Mouse (Mus musculus) megakaryocyte, embryonic 14.5 days (primary cell): ENCODE measurements around the gene Aunip. TPM values are rescaled to one million over a fixed set of nuclear protein-coding genes. Genes with fewer than 3 reads are reported as not detected.

ENCODE experiments used
- H3K27me3 ChIP-seq: replicated peaks from 2 replicates; pipeline ENCODE3; 2012; ENCODE audit warnings: inconsistent platforms
- H3K36me3 ChIP-seq: replicated peaks from 2 replicates; pipeline ENCODE3; 2012; ENCODE audit warnings: low read length, inconsistent platforms, mixed read lengths
- H3K4me1 ChIP-seq: 2 replicates; pipeline ENCODE4 v1.6.1; 2012; ENCODE audit warnings: inconsistent platforms
- H3K4me3 ChIP-seq: replicated peaks from 2 replicates; pipeline ENCODE3; 2012; ENCODE audit warnings: moderate library complexity, mild to moderate bottlenecking, inconsistent platforms
- H3K9me3 ChIP-seq: 2 replicates; pipeline ENCODE4 v1.6.1; 2012; ENCODE audit warnings: inconsistent platforms
- FLI1 ChIP-seq: IDR thresholded peaks from 2 replicates; pipeline ENCODE4 v1.6.1; 2012; ENCODE audit warnings: low read length, inconsistent platforms, mixed read lengths
- GATA1 ChIP-seq: IDR thresholded peaks from 3 replicates; pipeline ENCODE4 v1.6.1; 2012; ENCODE audit warnings: mixed read lengths, low read length, inconsistent platforms, borderline replicate concordance
- polyA plus RNA-seq: library from polyadenylated mRNA; stranded (reverse); fragments of >175 nt; gene quantifications from 2 replicates; pipeline ENCODE4 v1.2.3, GENCODE M21; 2012; ENCODE audit warnings: low replicate concordance; ENCODE audit not compliant: insufficient read depth

Gene Aunip
- polyA plus RNA-seq, 1 experiment, result 0.54 TPM

DNA sequence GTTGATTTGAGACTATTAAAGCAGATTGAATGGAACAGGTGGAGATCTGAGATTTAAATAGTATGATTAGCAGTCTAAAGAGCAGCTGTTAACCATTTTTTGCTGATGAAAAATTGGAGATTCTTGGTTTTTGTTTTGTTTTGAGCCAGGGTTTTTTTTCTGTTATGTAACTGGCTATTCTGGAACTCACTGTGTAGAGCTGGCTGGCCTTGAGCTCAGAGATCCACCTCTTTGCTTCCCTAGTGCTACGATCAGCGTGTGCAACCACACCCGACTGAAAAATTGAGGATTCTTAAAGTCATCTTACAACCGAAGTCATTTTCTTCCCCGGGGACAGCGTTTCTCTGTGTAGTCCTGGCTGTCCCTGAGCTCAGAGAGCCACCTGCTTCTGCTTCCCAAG, 931 bp downstream of the Aunip start:
- TF ChIP-seq GATA1 (no peak), FLI1 (no peak)
- Histone ChIP-seq H3K36me3 (peaks cover 32% of the 10 kb centered on the region), H3K9me3 (peaks cover 15% of the 10 kb centered on the region; the same call in 1 of the 2 replicates), H3K4me3 (peak overlapping the region; percentile 96), H3K4me1 (peaks cover 52% of the 10 kb centered on the region), H3K27me3 (no peaks in the 10 kb centered on the region)

DNA sequence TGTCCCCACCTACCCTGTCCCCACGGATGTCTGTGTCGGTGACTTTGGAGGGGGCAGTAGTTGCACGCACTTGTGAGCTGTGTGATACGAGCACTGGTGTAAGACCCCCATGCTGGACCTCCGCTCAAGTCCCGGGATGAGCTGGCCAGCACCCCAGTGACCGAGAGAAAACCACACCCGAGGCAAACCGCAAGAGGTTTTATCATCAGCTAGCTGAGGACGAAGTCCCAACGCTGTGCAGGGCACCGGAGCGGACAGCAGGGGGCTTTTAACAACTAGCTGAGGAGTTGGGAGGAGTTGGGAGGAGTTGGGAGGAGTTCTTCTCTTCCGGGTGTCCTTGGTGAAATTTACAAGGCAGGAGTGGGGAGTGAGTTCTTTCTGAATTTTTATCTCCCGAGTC, 2.0 kb downstream of the Aunip start:
- no peak overlapping the region for H3K4me3 ChIP-seq
- no peak for TF ChIP-seq GATA1
- no peak for TF ChIP-seq FLI1

DNA sequence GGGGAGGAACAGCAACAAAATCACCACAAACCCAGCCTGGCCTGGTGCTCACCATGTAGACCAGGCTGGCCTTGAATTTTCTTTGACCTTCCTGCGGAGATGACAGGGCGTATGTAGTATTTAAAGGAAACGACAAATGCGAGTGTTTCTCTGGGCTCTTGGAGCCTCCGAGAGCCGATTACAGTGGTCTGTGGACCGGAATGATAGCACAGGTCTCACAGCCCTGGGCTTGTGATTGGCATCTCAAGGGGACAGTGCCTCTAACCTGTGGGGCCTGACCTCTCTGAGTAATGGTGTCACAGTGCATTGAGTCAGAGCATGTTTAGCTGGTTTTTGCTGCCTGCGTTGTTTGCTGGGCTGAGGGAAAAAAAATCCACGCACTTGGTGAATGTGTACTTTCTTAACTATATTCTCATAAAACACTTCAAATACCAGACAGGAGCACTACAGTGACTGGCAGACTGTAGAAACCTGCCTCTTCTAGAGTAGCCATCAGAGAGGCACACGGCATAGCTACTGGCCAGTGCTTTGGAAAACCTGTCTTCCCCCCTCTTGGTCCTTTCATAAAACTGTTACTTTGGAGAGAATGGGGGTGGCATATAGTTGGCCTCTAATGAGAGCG, 3.6 kb downstream of the Aunip start:
- Histone ChIP-seq H3K4me1 (peaks cover 49% of the 10 kb centered on the region), H3K36me3 (peaks cover 15% of the 10 kb centered on the region), H3K27me3 (no peaks in the 10 kb centered on the region), H3K9me3 (no peaks in the 10 kb centered on the region), H3K4me3 (no peak overlapping the region)
- TF ChIP-seq GATA1 (no peak), FLI1 (no peak)

More for the DNA sequence above, 2.0 kb downstream of the Aunip start:
- Histone ChIP-seq H3K9me3 (peaks cover 7% of the 10 kb centered on the region; the same call in 1 of the 2 replicates), H3K27me3 (no peaks in the 10 kb centered on the region), H3K36me3 (peaks cover 23% of the 10 kb centered on the region), H3K4me1 (peaks cover 52% of the 10 kb centered on the region)

DNA sequence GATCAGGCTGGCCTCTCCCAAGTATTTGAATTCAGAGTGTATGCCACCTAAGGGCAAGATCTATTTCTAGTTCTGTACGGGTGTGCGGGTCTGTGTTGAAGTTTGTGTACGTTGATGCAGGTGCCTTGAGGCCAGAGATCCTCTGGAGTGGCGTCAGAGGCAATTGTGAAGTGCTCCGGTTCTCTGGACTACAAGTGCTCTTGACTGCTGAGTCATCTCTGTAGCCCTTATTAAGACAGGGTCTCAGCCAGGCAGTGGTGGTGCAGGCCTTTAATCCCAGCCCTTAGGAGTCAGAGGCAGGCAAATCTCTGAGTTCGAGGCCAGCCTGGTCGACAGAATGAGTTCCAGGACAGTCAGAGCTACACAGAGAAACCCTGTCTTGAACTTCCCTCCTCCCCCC, 4.8 kb downstream of the Aunip start:
- H3K9me3 ChIP-seq, result no peaks in the 10 kb centered on the region
- peaks cover 49% of the 10 kb centered on the region for H3K4me1 ChIP-seq
- H3K36me3 ChIP-seq, result peaks cover 21% of the 10 kb centered on the region
- H3K4me3 ChIP-seq, result no peak overlapping the region
- TF ChIP-seq GATA1, result no peak
- no peak for TF ChIP-seq FLI1
- H3K27me3 ChIP-seq, result no peaks in the 10 kb centered on the region

DNA sequence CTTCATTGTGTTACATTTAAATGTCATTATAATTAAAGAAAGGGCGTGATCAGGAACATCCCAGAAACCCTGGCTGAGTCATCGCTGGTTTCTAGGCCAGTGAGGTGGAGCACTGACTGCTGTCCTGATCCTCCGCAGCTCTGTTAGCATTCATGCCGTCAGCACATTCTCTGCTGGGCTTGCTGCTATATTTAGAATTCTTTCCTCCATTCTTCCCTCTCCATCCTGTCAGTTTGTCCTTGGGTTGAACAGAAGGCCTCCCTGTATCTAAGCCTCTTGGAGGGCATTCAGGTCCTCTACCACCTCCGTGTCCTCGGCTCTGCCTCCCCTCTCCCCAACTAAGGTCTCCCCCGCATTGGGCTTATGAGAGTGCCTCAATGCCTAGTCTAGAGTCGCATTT, 6.2 kb downstream of the Aunip start:
- Histone ChIP-seq H3K4me1 (peaks cover 39% of the 10 kb centered on the region), H3K27me3 (no peaks in the 10 kb centered on the region), H3K9me3 (no peaks in the 10 kb centered on the region), H3K36me3 (peaks cover 30% of the 10 kb centered on the region), H3K4me3 (no peak overlapping the region)
- TF ChIP-seq FLI1 (no peak), GATA1 (no peak)

DNA sequence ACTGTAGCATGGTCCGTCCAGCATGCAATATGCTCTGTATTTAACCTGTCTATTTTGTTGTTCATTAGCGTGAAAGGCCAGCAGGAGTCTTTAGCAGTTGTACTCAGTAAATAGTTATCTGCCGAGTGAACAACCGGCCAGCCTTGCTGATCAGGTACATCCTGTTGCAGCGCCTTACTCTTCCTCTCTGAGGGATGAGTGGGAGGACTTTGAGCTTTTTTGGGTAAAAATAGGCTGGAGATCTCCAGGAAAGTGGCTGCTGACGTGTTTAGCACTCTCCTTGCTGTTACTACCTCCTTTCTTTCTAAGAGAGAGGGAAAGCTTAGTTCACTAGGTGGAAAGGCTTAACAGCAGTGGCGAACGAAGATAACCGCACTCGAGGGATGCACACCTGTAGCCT, 6.9 kb downstream of the Aunip start:
- Histone ChIP-seq H3K4me3 (no peak overlapping the region), H3K9me3 (no peaks in the 10 kb centered on the region), H3K36me3 (peaks cover 33% of the 10 kb centered on the region), H3K27me3 (no peaks in the 10 kb centered on the region), H3K4me1 (peaks cover 39% of the 10 kb centered on the region)
- TF ChIP-seq FLI1 (no peak), GATA1 (no peak)

DNA sequence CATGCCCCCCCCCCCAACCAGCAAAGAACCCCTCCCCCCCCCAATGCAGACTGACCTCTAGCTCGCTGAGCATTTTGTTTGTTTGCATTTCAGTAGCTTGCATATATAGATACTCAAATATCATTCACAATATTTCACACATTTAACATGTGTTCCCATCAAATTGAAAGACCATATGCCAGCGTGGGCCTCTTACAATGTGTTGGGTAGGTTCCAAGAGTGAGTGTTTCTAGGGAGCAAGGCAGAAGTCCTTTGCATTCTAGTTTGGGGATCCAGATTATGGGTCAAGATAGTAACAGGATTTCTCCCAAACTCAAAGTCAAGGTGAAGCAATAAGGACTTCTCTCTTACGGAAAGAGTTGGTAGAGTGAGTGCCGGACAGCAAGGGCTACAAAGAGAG, 7.7 kb downstream of the Aunip start:
- no peaks in the 10 kb centered on the region for H3K27me3 ChIP-seq
- TF ChIP-seq GATA1 (no peak), FLI1 (no peak)
- H3K36me3 ChIP-seq, result peaks cover 41% of the 10 kb centered on the region
- H3K4me3 ChIP-seq, result no peak overlapping the region
- H3K4me1 ChIP-seq, result peaks cover 44% of the 10 kb centered on the region
- no peaks in the 10 kb centered on the region for H3K9me3 ChIP-seq

DNA sequence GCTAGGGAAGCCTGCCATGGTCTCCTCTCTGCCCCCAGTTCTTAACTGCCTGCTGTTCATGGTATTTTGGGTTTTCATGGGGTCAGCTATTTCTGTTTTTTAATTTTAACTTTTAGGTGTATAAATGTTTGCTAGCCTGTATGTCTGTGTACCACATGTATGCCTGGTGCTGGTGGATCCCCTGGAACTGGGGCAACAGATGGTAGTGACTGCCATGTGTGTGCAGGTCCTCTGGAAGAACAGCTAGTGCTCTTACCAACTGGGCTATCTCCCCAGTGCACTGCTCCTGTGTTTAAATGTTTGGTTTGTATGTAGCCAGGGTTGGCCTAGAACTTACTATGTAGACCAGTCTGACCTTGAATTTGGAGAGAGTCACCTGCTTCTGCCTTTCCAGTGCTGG, 8.5 kb downstream of the Aunip start:
- Histone ChIP-seq H3K4me1 (peaks cover 43% of the 10 kb centered on the region), H3K36me3 (peaks cover 44% of the 10 kb centered on the region)

DNA sequence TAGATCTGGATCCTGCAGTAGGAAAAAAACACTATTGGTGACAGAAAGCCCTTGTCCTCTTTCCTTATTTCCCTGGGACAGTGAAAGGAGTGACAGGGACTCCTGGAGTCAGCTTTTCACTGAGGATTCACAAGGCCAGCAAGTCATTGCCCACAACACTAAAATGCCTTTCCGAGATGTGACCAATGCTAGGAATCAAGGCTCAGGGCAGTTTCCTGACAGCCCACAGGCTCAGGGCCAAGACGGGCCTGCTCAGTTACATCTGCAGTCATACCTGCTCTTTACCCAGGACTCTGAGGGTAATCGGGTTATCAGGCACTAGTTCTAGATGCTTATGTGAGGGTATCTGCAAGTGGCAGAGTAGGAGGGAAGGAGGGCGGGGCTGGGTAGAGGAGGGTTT, 12.6 kb downstream of the Aunip start:
- H3K27me3 ChIP-seq, result no peaks in the 10 kb centered on the region
- no peaks in the 10 kb centered on the region for H3K9me3 ChIP-seq
- H3K36me3 ChIP-seq, result peaks cover 74% of the 10 kb centered on the region
- no peak overlapping the region for H3K4me3 ChIP-seq
- peaks cover 15% of the 10 kb centered on the region for H3K4me1 ChIP-seq
- no peak for TF ChIP-seq FLI1
- TF ChIP-seq GATA1, result no peak

More for the DNA sequence above, 8.5 kb downstream of the Aunip start:
- H3K27me3 ChIP-seq, result no peaks in the 10 kb centered on the region
- TF ChIP-seq FLI1, result no peak
- no peak for TF ChIP-seq GATA1
- H3K4me3 ChIP-seq, result no peak overlapping the region
- no peaks in the 10 kb centered on the region for H3K9me3 ChIP-seq

DNA sequence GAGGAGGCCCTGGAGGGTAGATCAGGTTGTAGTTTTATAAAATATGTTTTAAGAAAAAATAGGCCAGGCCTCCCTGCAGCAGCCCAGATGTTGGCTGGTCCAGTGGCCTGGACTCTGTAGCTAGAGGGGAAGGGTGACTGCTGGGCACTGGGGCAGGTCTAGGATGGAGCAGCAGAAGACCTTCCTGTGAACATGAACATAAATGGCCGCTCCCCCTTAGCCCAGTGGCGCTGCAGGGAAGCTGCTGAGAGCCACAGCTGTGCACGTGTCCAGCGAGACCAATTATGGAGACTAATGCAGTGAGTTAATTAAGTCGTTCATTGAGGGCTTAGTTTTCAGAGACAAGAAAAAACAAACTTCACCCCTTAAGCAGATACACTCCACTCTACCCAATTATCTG, 15.0 kb downstream of the Aunip start:
- H3K36me3 ChIP-seq, result peaks cover 91% of the 10 kb centered on the region
- TF ChIP-seq GATA1, result no peak
- TF ChIP-seq FLI1, result no peak
- no peaks in the 10 kb centered on the region for H3K27me3 ChIP-seq
- H3K4me1 ChIP-seq, result peaks cover 22% of the 10 kb centered on the region
- H3K4me3 ChIP-seq, result no peak overlapping the region
- H3K9me3 ChIP-seq, result no peaks in the 10 kb centered on the region

DNA sequence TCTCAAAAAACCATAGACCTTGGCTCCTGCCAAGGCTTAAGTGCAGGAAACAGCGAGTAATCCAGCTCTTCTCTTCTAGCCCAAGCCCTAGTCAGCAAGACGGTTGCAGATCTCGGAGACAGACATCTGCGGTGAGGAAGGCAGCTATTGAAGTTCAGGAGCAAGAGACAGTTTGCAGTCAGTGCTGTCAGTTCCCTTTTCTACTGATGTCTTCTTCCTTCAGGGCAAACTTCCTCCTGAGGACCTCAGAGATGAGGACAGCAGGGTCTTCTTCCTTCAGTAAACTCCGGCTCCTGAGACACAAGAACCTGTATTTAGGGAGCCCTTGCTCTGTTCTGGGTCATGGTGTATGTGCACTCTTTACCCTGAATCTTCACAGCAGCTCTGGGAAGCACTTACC, 15.4 kb downstream of the Aunip start:
- no peak overlapping the region for H3K4me3 ChIP-seq
- no peaks in the 10 kb centered on the region for H3K9me3 ChIP-seq

More for the DNA sequence above, 15.4 kb downstream of the Aunip start:
- Histone ChIP-seq H3K36me3 (peaks cover 92% of the 10 kb centered on the region), H3K27me3 (no peaks in the 10 kb centered on the region), H3K4me1 (peaks cover 25% of the 10 kb centered on the region)
- no peak for TF ChIP-seq FLI1
